Mouse (Mus musculus): ENCODE measurements at regions not wholly inside any gene's neighbourhood (a gene's known extent, or its start where the extent isn't known, plus 50 kb on each side); places are given as distances from the start of the nearest gene placed in this dataset.

GRCm38 (mm10) chr15:40387746-40388145 lies 253.6 kb downstream of the 9330182O14Rik start:
- intact Hi-C loops (cut with DNase I), result no loop called here
- DNase-seq, result no peak

GRCm38 (mm10) chr15:40388806-40389205 lies 254.6 kb downstream of the 9330182O14Rik start:
- no peak for DNase-seq
- intact Hi-C loops (cut with DNase I), result no loop called here

- intact Hi-C loops (cut with DNase I), result no loop called here
- DNase-seq, result no peak
Measured at GRCm38 (mm10) chr15:40435156-40435555, 301.0 kb downstream of the 9330182O14Rik start.

GRCm38 (mm10) chr15:40436688-40437087 lies 302.5 kb downstream of the 9330182O14Rik start:
- no peak for DNase-seq
- intact Hi-C loops (cut with DNase I), result no loop called here

GRCm38 (mm10) chr15:40439827-40440226 lies 305.7 kb downstream of the 9330182O14Rik start:
- DNase-seq, result no peak
- intact Hi-C loops (cut with DNase I), result no loop called here

- DNase-seq, result no peak
- intact Hi-C loops (cut with DNase I), result no loop called here
Measured at GRCm38 (mm10) chr15:40448623-40449022, 314.5 kb downstream of the 9330182O14Rik start.

- intact Hi-C loops (cut with DNase I), result no loop called here
- no peak for DNase-seq
Measured at GRCm38 (mm10) chr15:40453235-40453634, 319.1 kb downstream of the 9330182O14Rik start.

GRCm38 (mm10) chr15:40475659-40476355 lies 341.6 kb downstream of the 9330182O14Rik start:
- intact Hi-C loops (cut with DNase I), result no loop called here

GRCm38 (mm10) chr15:40480386-40480785 lies 346.2 kb downstream of the 9330182O14Rik start:
- no peak for DNase-seq
- intact Hi-C loops (cut with DNase I), result no loop called here

More at GRCm38 (mm10) chr15:40475659-40476355, 341.6 kb downstream of the 9330182O14Rik start:
- DNase-seq, result peak; percentile 21 to 24

- no peak for DNase-seq
Measured at GRCm38 (mm10) chr15:40481239-40481638, 347.1 kb downstream of the 9330182O14Rik start.

GRCm38 (mm10) chr15:40485997-40486396 lies 351.8 kb downstream of the 9330182O14Rik start:
- intact Hi-C loops (cut with DNase I), result no loop called here
- peak; percentile 17 to 19 for DNase-seq

More at GRCm38 (mm10) chr15:40481239-40481638, 347.1 kb downstream of the 9330182O14Rik start:
- intact Hi-C loops (cut with DNase I), result no loop called here

- intact Hi-C loops (cut with DNase I), result no loop called here
- no peak for DNase-seq
Measured at GRCm38 (mm10) chr15:40501180-40502125, 367.3 kb downstream of the 9330182O14Rik start.

- intact Hi-C loops (cut with DNase I), result no loop called here
- DNase-seq, result no peak
Measured at GRCm38 (mm10) chr15:40510826-40511225, 376.7 kb downstream of the 9330182O14Rik start.

GRCm38 (mm10) chr15:40524350-40524749 lies 390.2 kb downstream of the 9330182O14Rik start:
- no peak for DNase-seq
- intact Hi-C loops (cut with DNase I), result no loop called here

- intact Hi-C loops (cut with DNase I), result no loop called here
- DNase-seq, result no peak
Measured at GRCm38 (mm10) chr15:40533451-40533873, 399.3 kb downstream of the 9330182O14Rik start.

- no peak for DNase-seq
- intact Hi-C loops (cut with DNase I), result no loop called here
Measured at GRCm38 (mm10) chr15:40561661-40562060, 427.5 kb downstream of the 9330182O14Rik start.

- intact Hi-C loops (cut with DNase I), result no loop called here
Measured at GRCm38 (mm10) chr15:40565716-40566115, 431.6 kb downstream of the 9330182O14Rik start.

GRCm38 (mm10) chr15:40566481-40566880 lies 432.3 kb downstream of the 9330182O14Rik start:
- DNase-seq, result no peak
- intact Hi-C loops (cut with DNase I), result no loop called here

More at GRCm38 (mm10) chr15:40565716-40566115, 431.6 kb downstream of the 9330182O14Rik start:
- no peak for DNase-seq

GRCm38 (mm10) chr15:40568701-40569100 lies 434.5 kb downstream of the 9330182O14Rik start:
- intact Hi-C loops (cut with DNase I), result no loop called here
- DNase-seq, result no peak

Measured in heart, postnatal 14 days (tissue).